Mouse (Mus musculus) E14TG2a.4 (cell line): Measurements from ENCODE around the gene Fitm1.

ENCODE experiments used
- H3K27me3 ChIP-seq: 2 replicates; pipeline ENCODE4 v1.6.1; 2014; ENCODE audit warnings: low read length, control low read depth; ENCODE audit not compliant: insufficient read depth
- H3K36me3 ChIP-seq: 2 replicates; pipeline ENCODE4 v1.6.1; 2014; ENCODE audit warnings: low read length, control low read depth; ENCODE audit not compliant: insufficient read depth
- H3K4me1 ChIP-seq: replicated peaks from 2 replicates; pipeline ENCODE4 v1.6.1; 2014; ENCODE audit warnings: low read depth, low read length, control low read depth
- H3K4me3 ChIP-seq: replicated peaks from 2 replicates; pipeline ENCODE4 v1.5.1; 2014; ENCODE audit warnings: mild to moderate bottlenecking, low read length
- H3K9me3 ChIP-seq: 2 replicates; pipeline ENCODE4 v1.6.1; 2014; ENCODE audit warnings: low read length, control low read depth
- CTCF ChIP-seq: conservative IDR thresholded peaks from 2 replicates; pipeline ENCODE4 v1.5.1; 2014; ENCODE audit warnings: low read length
- NANOG ChIP-seq: IDR thresholded peaks from 2 replicates; pipeline ENCODE4 v1.6.1; 2014; ENCODE audit warnings: borderline replicate concordance, low read length, mixed read lengths
- POU5F1 ChIP-seq: IDR thresholded peaks from 2 replicates; pipeline ENCODE4 v1.6.1; 2014; ENCODE audit warnings: low read length, borderline replicate concordance

Fitm1 gene

GRCm38 (mm10) chr14:55560202-55561073 lies 15.0 kb upstream of the Fitm1 start, which contains the start of gene A730061H03Rik:
A730061H03Rik (minus strand) TSS chr14:55560406.
- H3K9me3 ChIP-seq, result no peaks in the 10 kb centered on the region
- peak within 1 kb of the TSS; percentile 91 for H3K4me3 ChIP-seq
- peaks cover 43% of the 10 kb centered on the region for H3K4me1 ChIP-seq
- TF ChIP-seq POU5F1, result no peak
- no peak for TF ChIP-seq CTCF
- TF ChIP-seq NANOG, result peak; percentile 48; the same call in 1 of the 2 replicates
- no peaks in the 10 kb centered on the region for H3K27me3 ChIP-seq
- peaks cover 40% of the 10 kb centered on the region for H3K36me3 ChIP-seq

- Histone ChIP-seq H3K27me3 (no peaks in the 10 kb centered on the region), H3K36me3 (peaks cover 54% of the 10 kb centered on the region), H3K4me1 (peaks cover 33% of the 10 kb centered on the region), H3K9me3 (no peaks in the 10 kb centered on the region), H3K4me3 (0 out of 2 replicates have a peak overlapping the region, but pooled peaks have one; percentile 17)
- TF ChIP-seq NANOG (no peak), POU5F1 (no peak), CTCF (no peak)
These were observed 13.6 kb upstream of the Fitm1 start for GRCm38 (mm10) chr14:55561860-55562259.

GRCm38 (mm10) chr14:55563249-55563648 lies 12.2 kb upstream of the Fitm1 start:
- TF ChIP-seq NANOG, result no peak
- TF ChIP-seq CTCF, result no peak
- TF ChIP-seq POU5F1, result no peak
- H3K4me1 ChIP-seq, result peaks cover 23% of the 10 kb centered on the region

GRCm38 (mm10) chr14:55565748-55566147 lies 9.7 kb upstream of the Fitm1 start:
- TF ChIP-seq POU5F1 (no peak), NANOG (no peak), CTCF (no peak)
- H3K4me3 ChIP-seq, result no peak overlapping the region

More at GRCm38 (mm10) chr14:55563249-55563648, 12.2 kb upstream of the Fitm1 start:
- peaks cover 68% of the 10 kb centered on the region for H3K36me3 ChIP-seq
- H3K9me3 ChIP-seq, result no peaks in the 10 kb centered on the region
- H3K4me3 ChIP-seq, result no peak overlapping the region
- H3K27me3 ChIP-seq, result no peaks in the 10 kb centered on the region

GRCm38 (mm10) chr14:55567496-55567895 lies 7.9 kb upstream of the Fitm1 start:
- TF ChIP-seq POU5F1, result no peak
- TF ChIP-seq CTCF, result no peak
- no peak for TF ChIP-seq NANOG
- H3K9me3 ChIP-seq, result no peaks in the 10 kb centered on the region

More at GRCm38 (mm10) chr14:55565748-55566147, 9.7 kb upstream of the Fitm1 start:
- Histone ChIP-seq H3K9me3 (no peaks in the 10 kb centered on the region), H3K27me3 (no peaks in the 10 kb centered on the region), H3K36me3 (peaks cover 87% of the 10 kb centered on the region), H3K4me1 (peaks cover 26% of the 10 kb centered on the region)

GRCm38 (mm10) chr14:55570588-55570987 lies 4.8 kb upstream of the Fitm1 start:
- Histone ChIP-seq H3K36me3 (peaks cover 47% of the 10 kb centered on the region), H3K9me3 (no peaks in the 10 kb centered on the region), H3K27me3 (no peaks in the 10 kb centered on the region), H3K4me1 (peaks cover 15% of the 10 kb centered on the region), H3K4me3 (no peak overlapping the region)
- TF ChIP-seq CTCF (no peak), POU5F1 (no peak), NANOG (no peak)

More at GRCm38 (mm10) chr14:55567496-55567895, 7.9 kb upstream of the Fitm1 start:
- Histone ChIP-seq H3K4me3 (no peak overlapping the region), H3K27me3 (no peaks in the 10 kb centered on the region), H3K4me1 (peaks cover 10% of the 10 kb centered on the region; the same call in 1 of the 2 replicates), H3K36me3 (peaks cover 78% of the 10 kb centered on the region)

- no peak for TF ChIP-seq CTCF
- TF ChIP-seq NANOG, result no peak
- TF ChIP-seq POU5F1, result no peak
- Histone ChIP-seq H3K27me3 (no peaks in the 10 kb centered on the region), H3K4me3 (no peak overlapping the region), H3K4me1 (peaks cover 27% of the 10 kb centered on the region), H3K36me3 (peaks cover 35% of the 10 kb centered on the region), H3K9me3 (no peaks in the 10 kb centered on the region)
These were observed 3.7 kb upstream of the Fitm1 start for GRCm38 (mm10) chr14:55571760-55572159.

- TF ChIP-seq CTCF (no peak), NANOG (no peak), POU5F1 (no peak)
- Histone ChIP-seq H3K4me3 (peak overlapping the region; percentile 61), H3K4me1 (peaks cover 48% of the 10 kb centered on the region), H3K36me3 (peaks cover 12% of the 10 kb centered on the region), H3K27me3 (no peaks in the 10 kb centered on the region), H3K9me3 (no peaks in the 10 kb centered on the region)
These were observed 294 bp downstream of the Fitm1 start for GRCm38 (mm10) chr14:55575711-55576110.
